Mouse (Mus musculus) Patski (cell line): ENCODE data around the gene Frmd4a. TPM values are rescaled to one million over a fixed set of nuclear protein-coding genes. Genes with fewer than 3 reads are reported as not detected.

Experiments
- ATAC-seq: fragments of 100-300 bp; one replicate; pipeline ENCODE4 v1.8.0; 2021
- CTCF ChIA-PET: fragments of 350-600 bp; sonication (Branson Sonifier 250); formaldehyde crosslinking; loops from one replicate; lab custom pipeline; 2022; ENCODE audit warnings: inconsistent platforms; lab: Charles Lee
- POLR2A ChIA-PET: fragments of 350-600 bp; sonication (Branson Sonifier 250); formaldehyde crosslinking; loops from one replicate; lab custom pipeline; 2022; ENCODE audit warnings: antibody characterized with exemption, inconsistent platforms; lab: Charles Lee
- DNase-seq: peaks from one replicate; pipeline ENCODE4 v3.0.0-alpha.2; 2011; ENCODE audit warnings: low read depth, low spot score
- H3K27me3 ChIP-seq: fragments of 371-371 bp; one replicate; pipeline ENCODE4 v1.5.1; 2021
- CTCF ChIP-seq: fragments of 100-300 bp; IDR thresholded peaks from one replicate; pipeline ENCODE4 v1.5.1; 2021
- in situ Hi-C: fragments of 300-500 bp; cut with MboI; formaldehyde crosslinking; loops from 3 replicates; pipeline ENCODE4 v1.11.1; 2018; ENCODE audit warnings: low pct_unique_long_range_greater_than_20kb, mixed read lengths
- polyA plus RNA-seq: library from polyadenylated mRNA; unstranded; gene quantifications from one replicate; pipeline ENCODE4 v1.2.3, GENCODE M21; 2021

Frmd4a gene
- polyA plus RNA-seq, 1 experiment from 2014 or later: 40.6 TPM

DNA sequence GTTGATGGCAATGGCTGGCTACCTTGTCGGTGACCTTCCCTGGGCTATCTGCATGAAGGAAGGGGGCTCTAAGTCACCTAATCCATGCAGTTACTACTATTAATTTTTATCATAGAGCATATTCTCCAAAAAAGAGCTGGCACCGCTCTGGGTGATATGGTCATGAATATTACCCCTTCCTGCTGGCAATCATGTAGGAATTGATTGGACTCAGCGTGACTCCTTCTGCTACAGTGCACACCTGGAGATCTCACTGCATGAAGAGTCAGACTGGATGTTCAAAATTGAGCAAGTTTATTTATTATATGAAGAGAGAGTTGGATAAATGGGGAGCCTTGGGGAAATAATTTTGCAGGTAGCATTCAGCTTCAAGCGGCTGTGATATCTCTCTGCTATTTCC is 113.7 kb downstream of the Frmd4a start:
- DNase-seq: no peak
- ATAC-seq: no peak
- in situ Hi-C loops: no loop called here
- peaks cover 21% of the 10 kb centered on the region for H3K27me3 ChIP-seq
- no peak for TF ChIP-seq CTCF
- ChIA-PET POLR2A (no interaction called here), CTCF (no interaction called here)

DNA sequence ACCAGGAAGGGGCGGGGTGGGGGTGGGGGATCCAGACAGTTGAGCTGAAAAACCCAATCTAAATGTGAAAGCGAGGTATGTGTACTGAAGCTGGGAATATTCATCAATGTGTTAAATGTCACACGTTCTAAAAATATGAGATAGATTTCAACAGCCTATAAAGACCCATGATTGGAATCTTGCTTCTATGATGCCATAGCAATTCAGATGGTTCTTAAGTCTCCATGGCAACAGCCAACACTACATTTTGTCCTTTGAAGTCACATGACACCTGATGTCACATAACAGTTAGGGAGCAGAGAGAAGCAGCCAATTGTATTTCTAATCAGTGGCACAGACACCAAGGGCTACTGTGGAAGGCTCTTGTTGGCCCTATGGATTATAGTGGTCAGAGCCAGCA is 120.0 kb downstream of the Frmd4a start:
- ChIA-PET CTCF (no interaction called here), POLR2A (no interaction called here)
- ATAC-seq: no peak
- no peak for TF ChIP-seq CTCF
- in situ Hi-C loops: no loop called here
- peaks cover 17% of the 10 kb centered on the region for H3K27me3 ChIP-seq
- DNase-seq: no peak

DNA sequence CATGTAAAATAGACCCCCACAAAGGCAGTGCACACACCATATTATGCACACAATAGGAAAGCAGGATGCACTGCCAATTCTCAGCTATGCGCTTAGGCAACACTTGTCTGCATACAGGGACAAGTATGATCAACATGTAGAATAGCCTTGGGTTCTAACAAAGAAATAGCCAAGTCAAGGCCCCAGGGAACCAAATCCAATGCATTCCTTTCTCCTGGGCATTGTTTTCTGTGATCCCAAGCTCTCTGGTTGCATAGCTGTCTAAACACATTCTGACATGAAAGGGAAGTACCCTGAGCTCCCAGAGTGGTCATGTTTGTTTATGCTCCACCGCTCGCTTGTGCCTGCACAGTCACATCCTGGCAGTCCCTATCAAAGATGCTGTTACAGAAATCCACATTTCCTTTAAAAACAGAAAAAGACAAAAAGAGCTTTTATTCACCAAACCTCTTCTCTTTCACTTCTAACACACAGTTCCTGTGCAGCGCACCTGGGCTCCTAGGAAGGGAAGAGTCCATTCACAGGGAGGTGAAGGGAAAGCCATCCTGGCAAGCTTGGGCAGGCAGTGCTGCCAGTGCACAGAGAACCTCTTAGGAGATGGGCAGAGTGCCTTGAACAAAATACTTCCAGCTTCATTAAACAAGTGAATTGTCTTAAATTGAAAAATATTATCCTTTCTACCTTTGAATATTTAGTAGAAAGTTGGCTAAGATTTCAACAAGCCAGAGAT is 124.9 kb downstream of the Frmd4a start:
- in situ Hi-C loops: no loop called here
- no peak for TF ChIP-seq CTCF
- no peak for ATAC-seq
- ChIA-PET POLR2A (no interaction called here), CTCF (no interaction called here)
- no peak for DNase-seq
- H3K27me3 ChIP-seq: peaks cover 14% of the 10 kb centered on the region

DNA sequence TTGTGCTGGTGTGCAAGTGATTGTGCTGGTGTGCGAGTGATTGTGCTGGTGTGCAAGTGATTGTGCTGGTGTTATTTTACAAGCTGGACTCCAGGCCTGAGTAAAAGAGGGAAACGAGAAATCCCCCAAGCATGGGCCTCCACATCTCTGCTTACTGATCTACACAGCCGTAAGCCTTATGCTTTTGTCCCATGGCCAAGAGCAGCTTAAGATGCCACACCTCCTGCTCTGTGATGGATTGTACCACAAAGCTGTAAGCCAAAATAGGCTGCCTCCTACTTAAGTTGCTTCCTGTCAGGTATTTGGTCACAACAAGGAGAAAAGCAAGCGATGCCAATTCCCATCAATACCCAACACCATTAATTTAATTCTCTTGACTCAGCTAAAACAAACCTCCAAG is 126.9 kb downstream of the Frmd4a start:
- in situ Hi-C loops: no loop called here
- POLR2A ChIA-PET: no interaction called here
- CTCF ChIA-PET: no interaction called here

DNA sequence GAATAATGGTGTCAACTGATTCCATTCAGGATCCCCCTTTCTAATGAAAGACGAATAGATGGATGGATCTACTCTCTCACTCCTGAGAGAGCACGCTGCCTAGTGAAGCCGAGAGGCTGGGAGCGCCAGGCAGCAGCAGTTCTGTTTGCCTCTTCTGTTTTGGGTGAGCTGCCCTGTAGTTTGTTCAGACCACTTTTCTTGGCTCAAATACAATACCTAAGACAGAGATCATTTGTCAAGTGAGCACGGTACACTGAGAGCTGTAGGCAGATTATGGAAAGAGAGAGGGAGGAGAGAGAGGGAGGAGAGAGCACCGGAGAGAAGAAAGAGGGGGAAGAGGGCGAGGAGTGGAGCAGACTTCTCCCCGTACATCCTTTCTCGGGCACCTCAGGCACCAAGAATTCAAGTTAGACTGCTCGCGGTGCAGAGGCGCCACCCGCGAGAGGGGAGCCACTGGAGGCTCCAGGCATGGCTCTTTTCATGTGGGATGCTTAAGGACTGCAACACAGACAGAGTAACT is 135.1 kb downstream of the Frmd4a start:
- no peak for TF ChIP-seq CTCF
- no peak for ATAC-seq
- ChIA-PET POLR2A (no interaction called here), CTCF (no interaction called here)
- in situ Hi-C loops: no loop called here
- peaks cover 15% of the 10 kb centered on the region for H3K27me3 ChIP-seq
- no peak for DNase-seq

More for the DNA sequence above, 126.9 kb downstream of the Frmd4a start:
- H3K27me3 ChIP-seq: peaks cover 15% of the 10 kb centered on the region
- no peak for DNase-seq
- TF ChIP-seq CTCF: no peak
- ATAC-seq: no peak

DNA sequence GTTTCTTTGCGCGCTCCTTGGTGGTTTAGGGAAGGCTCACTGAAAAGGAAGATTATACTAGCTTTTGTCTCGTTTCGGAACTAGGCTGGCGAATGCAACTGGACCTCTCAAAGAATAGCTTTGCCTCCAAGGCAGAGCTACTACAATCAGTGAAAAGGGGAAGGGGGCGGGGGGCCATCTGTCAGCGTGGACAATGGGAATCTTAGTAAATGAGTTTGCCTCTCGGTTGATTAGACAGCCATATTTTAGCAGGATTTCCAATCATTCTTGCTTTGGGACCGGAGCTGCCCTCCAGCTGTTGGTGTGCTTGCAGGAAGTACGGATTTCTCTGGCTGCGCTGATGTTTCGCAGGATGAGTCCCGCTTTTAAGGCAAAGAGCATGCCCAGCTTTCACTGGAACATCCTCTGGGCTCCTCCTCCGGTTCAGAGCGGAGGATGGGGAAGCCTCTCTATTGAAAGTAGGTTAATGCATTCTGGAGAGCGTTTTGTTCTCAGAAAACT is 135.7 kb downstream of the Frmd4a start:
- in situ Hi-C loops: no loop called here
- ATAC-seq: no peak
- H3K27me3 ChIP-seq: peaks cover 12% of the 10 kb centered on the region
- DNase-seq: no peak
- POLR2A ChIA-PET: no interaction called here
- CTCF ChIA-PET: interaction anchor here (0.9 kb wide), 1 partner anchor 14 kb away, joined by 3 read pairs; no protein-coding TSS in a partner anchor
- no peak for TF ChIP-seq CTCF

DNA sequence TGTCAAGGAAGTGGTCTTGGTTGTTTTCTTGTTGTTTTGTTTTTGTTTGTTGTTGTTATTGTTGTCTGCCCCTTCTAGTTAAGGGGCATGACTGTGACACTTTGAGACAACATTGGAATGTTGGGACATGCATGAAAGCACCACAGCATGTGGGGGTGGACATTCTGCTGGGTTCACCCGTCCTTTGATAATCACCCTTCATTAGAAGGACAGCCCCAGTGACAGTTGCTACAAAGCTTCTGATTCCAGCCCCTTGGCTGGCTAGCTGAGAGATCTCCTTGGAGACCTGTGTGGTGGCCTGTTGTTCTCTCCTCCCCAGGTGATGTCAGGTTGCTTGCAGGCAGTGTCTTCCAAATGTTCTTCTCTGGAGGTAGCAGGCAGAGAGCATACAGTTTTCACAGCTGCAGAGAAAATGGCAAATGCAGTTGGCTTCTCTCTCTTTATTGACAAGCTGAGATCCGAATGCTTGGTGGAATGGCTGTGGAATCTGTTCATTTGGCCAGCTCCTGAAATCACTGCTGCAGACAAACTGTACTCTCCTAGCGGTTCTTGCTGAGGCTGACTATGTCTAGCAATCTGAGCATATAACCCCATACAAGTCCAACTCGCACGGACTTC is 136.6 kb downstream of the Frmd4a start:
- H3K27me3 ChIP-seq: peaks cover 12% of the 10 kb centered on the region
- in situ Hi-C loops: no loop called here
- ATAC-seq: no peak
- no peak for TF ChIP-seq CTCF
- ChIA-PET POLR2A (no interaction called here), CTCF (interaction anchor here (0.9 kb wide), 1 partner anchor 13 kb away, joined by 3 read pairs; no protein-coding TSS in a partner anchor)
- DNase-seq: no peak

DNA sequence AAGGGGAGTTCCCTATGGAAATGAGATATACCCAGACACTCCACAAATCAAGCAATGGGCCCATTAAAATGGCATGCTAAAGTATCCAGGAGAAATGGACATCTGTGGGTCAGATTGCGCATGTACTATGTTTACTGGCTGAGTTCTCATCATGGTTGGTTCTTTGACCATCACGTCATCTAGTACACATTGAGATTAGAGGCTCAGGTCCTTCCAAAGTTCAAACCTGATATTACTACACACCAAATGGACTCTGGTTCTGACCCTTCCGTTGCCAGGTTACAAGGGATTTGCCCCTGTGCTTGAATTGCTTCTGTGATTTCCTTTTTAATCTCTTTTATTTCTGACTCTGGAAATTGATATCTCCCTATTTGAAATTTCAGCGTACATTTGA is 137.1 kb downstream of the Frmd4a start:
- in situ Hi-C loops: no loop called here
- CTCF ChIA-PET: no interaction called here
- POLR2A ChIA-PET: no interaction called here
- no peak for TF ChIP-seq CTCF
- no peak for ATAC-seq
- DNase-seq: no peak
- peaks cover 12% of the 10 kb centered on the region for H3K27me3 ChIP-seq

DNA sequence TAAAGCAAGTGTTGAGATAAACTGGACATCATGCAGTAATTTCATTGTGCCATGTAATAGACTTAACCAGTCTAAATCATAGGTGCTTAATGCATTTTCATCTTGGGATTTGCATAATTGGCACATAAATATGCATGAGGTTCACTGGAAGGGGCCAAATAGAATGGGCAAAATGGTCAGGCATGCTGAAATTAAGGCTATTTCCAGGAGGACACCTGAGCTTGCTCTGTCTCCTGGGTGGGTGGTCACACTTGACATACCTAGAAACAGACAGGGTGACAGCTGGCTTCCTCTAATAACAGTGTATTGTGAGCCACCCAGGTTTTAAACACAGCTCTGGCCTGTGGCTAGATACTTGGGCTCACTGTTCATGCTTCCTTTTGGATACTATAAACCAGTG is 137.9 kb downstream of the Frmd4a start:
- ATAC-seq (no peak), DNase-seq (no peak)
- peaks cover 12% of the 10 kb centered on the region for H3K27me3 ChIP-seq
- in situ Hi-C loops: no loop called here
- ChIA-PET POLR2A (no interaction called here), CTCF (no interaction called here)
- TF ChIP-seq CTCF: no peak

DNA sequence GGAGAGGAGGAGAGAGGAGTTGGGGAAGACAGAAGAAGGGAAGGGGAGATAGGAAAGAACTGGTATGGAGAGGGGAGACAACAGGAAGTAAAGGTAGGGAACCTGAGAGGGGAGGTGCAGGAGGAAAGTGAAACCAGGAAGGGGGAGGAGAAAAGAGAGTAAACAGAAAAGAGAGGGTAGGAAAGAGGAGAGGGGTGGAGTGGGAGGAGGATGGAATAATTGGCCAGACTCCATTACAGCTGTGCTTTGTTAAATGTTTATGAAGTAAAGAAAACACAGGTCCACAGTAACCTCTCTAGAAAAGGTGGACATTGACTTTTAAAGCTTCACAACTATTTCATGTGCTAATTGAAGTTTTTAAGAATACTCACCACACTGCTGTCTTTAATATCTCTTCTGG is 139.0 kb downstream of the Frmd4a start:
- TF ChIP-seq CTCF: no peak
- in situ Hi-C loops: no loop called here
- CTCF ChIA-PET: no interaction called here
- ATAC-seq (no peak), DNase-seq (no peak)
- peaks cover 17% of the 10 kb centered on the region for H3K27me3 ChIP-seq
- POLR2A ChIA-PET: no interaction called here

DNA sequence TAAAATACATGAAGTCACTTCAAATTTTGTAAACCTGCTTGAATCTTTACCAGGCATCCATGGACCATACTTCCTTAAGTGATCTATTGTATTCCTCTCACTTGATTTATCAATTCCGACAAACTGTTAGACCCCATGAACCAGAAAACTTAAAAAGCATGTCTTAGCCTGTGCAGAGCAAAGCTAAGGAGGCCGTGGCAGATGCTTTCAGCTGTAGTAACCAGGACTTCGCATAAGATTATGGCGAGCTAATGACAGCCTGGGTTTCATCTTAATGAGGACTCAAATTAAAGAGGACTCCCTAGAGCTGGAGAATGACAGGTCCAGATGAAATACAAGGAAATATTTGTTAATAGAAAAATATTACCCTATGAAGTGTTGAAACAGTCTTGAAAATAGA is 139.9 kb downstream of the Frmd4a start:
- DNase-seq (no peak), ATAC-seq (no peak)
- no peak for TF ChIP-seq CTCF
- in situ Hi-C loops: no loop called here
- ChIA-PET POLR2A (no interaction called here), CTCF (no interaction called here)
- peaks cover 14% of the 10 kb centered on the region for H3K27me3 ChIP-seq
